Mouse (Mus musculus) granulocyte monocyte progenitor cell, adult 5-6 weeks (primary cell): Measurements from ENCODE around the gene Zfp366. TPM values are rescaled to one million over a fixed set of nuclear protein-coding genes. Genes with fewer than 3 reads are reported as not detected.

Experiments used
- ATAC-seq: replicated peaks from 2 replicates; pipeline ENCODE4 v1.8.0; 2016; ENCODE audit warnings: mild to moderate bottlenecking, moderate TSS enrichment, inconsistent platforms; ENCODE audit not compliant: poor library complexity, severe bottlenecking
- total RNA-seq, 2 experiments: library from RNA; stranded (forward) in 1 of 2; stranded (reverse) in 1 of 2; fragments of 200-712, 200-1000 nt in 1 of 2; fragments of >200 nt in 1 of 2; fragmentation: Nextera tagmentation in 1 of 2; gene quantifications; 2 replicates each; pipeline ENCODE4 v1.2.3; 2014 to 2017

Zfp366 gene
- total RNA-seq, 2 experiments from 2014 or later = not detected

DNA sequence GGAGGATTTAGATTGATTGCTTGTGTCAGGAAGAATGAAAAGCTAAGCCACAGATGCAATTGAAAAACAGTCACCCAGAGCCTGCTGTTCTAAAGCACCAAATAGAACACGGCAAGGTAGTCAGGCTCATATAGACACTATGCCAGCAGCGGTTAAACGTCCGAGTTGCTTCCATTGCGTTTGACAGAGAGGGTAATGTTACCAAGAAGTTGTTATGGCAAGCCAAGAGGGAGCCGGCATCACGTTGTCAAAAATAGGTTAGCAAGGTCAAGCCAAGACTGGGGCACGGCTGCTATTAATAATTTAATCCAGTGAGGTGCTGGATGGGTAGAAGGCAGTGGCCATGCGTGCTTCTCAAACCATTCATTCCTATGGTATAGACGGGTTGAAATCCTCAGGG, 950 bp downstream of the Zfp366 start:
- ATAC-seq = no peak

GRCm38 (mm10) chr13:99186138-99186853, 1.7 kb downstream of the Zfp366 start:
- no peak for ATAC-seq

GRCm38 (mm10) chr13:99186859-99187258, 2.2 kb downstream of the Zfp366 start:
- ATAC-seq = no peak

DNA sequence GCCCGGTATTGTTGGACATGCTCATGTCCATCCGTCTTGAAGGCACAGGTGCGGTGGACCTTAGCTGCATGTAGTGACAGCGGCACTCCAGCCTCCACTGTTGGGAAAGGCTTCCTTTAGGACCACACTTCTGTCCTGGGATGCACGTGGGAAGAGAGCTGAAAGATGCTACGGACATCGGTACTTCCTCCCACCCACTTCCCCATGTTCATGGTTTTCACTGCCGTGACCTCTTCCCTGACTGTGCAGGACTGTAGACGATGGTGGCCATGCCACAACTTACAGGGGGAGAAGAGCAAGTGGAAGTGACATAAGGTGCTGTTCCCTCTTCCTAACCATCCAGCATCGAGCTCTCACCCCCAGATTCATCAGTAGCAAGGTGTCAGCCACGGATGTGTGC, 2.8 kb downstream of the Zfp366 start:
- ATAC-seq = peak; percentile 62

GRCm38 (mm10) chr13:99188625-99189024, 4.0 kb downstream of the Zfp366 start:
- no peak for ATAC-seq

DNA sequence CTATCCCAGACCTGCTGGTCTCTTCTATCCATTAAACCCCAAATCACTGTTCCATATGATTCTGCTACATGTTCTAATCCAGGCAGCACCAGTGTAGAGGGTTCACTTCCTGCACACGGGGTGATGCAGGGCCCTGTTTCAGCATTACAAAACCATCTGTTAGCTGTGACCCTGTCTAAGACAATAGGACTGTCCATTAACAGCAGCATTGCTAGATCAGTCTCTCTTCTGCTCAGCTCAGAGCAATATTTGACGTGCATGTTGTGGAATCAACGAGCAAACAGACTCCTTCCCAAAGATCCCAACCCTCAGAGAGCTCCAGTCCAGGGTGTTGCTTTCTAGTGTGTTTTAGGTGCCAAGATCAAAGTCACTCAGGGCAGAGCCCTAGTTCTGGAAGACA, 5.0 kb downstream of the Zfp366 start:
- ATAC-seq = no peak

DNA sequence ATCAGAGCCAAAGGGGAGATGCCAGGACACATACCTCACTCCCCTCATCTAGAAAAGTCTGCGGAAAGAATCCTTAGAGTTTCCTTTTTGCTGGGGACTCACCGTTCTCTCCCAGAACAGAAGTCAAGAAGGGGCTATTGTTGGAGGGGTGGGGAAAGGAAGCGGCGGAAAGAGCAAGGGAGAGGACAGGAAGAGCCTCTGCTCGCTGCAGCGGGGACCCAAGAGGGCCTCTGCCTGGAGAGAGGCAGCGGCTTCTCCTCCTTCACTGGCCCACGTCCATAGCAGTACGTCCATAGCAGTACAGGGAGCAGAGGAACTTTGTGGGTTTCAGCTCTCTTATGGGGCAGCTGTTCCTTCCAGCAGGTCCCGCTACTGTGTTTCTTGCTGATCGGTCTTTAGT, 5.8 kb downstream of the Zfp366 start:
- ATAC-seq = peak; percentile 53

GRCm38 (mm10) chr13:99191063-99191462, 6.4 kb downstream of the Zfp366 start:
- no peak for ATAC-seq

DNA sequence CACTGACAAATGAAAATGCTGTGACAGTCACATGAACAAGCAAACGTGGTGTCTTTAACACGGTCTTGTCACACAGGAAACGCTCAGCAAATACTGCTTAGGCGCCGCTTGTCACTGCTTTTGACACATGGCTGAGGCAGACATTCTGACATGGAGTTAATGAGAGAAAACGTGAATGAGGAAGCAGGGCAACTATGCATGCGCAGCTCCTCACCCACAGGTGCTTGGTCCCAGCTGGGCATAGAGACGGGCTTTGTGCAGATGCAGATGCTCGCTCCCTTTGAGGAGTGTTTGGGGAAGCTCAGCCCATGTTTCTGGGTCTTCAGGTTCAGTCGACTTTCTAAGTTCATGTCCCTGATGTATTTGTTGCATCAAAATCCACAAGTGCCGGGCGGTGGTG, 11.7 kb downstream of the Zfp366 start:
- peak; percentile 53 for ATAC-seq

DNA sequence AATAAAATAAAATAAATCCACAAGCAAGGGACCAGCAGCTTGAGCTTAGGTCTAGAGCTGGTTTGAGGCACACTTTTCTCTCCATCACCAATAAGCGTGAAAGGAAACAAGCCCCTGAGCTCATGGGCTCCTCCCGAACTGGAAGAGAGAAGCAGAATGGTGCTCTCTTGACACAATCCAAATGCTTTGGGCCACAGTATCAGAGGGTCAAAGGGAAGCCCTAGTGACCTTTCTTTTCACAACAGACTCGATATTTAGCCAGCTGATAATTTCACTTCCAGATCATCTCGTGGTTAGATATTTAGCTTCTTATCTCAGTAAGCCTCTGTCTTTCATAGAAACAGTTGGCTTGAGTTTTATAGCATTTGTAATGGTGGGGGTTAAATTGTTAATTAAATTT, 12.2 kb downstream of the Zfp366 start:
- no peak for ATAC-seq

DNA sequence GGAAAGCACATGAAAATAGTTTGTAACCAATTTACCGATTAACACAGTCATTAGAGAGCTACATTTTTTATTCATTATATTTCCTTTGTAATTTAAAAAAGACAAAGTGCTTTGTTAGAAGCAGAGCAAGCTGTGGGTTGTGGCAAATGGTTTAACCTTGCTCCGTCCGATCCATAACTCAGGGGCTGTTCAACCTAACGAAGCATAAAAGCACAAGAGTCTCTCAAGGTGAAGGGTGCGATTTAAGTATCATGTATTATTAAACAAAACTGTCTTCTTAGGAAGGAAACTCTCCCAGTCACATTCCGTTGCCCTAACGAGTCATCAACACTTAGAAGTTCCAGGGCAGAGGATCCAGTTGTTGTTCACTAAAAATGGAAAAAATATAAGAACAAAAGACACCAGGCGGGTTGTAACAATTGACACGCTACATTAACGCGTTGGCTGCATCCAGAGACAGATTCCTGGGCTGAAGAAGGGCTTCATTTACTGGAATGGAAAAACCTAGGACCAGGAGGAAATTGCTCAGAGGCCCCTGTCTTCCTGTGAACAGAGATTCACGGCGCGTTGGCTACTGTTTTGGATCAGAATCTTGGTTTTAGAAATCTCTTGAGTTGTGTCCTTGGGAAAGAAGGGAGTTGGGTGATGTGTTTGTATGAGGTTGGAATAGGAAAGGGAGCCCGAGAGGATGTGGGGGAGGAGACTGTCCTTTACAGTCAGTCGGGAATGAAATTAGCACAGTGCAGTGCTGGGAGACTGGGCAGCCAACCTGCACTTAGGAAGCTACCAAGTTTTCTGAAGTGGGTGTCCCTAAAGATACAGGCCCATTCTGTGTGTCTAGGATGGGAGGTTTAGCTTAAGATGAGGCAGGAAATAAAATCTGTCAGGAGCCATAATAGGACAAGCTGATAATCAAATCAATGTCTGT, 17.3 kb downstream of the Zfp366 start:
- no peak for ATAC-seq

GRCm38 (mm10) chr13:99207214-99207613, 22.6 kb downstream of the Zfp366 start:
- ATAC-seq = no peak

- ATAC-seq = no peak
Measured at GRCm38 (mm10) chr13:99209859-99210258, 25.2 kb downstream of the Zfp366 start.

DNA sequence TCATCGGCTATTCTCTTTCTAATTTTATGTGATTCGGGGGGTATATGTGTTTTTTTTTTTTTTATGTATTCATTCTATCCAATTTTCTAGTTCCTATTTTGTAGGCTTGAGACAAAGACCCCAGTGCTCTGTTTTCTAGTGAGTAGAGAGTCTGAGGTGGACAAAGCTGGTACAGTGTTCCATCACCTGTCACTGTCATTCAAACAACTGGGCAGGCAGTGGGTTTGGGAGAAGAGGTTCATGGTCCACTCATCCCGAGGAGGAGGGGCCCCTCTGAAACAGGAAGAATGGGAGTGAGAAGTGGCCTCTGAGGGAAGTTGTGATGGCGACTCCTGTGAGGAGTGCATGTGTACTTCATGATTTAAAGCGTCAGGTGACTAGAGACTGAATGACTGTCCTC, 26.2 kb downstream of the Zfp366 start:
- no peak for ATAC-seq

- no peak for ATAC-seq
Measured at GRCm38 (mm10) chr13:99212976-99213375, 28.4 kb downstream of the Zfp366 start.

GRCm38 (mm10) chr13:99216005-99216404, 31.4 kb downstream of the Zfp366 start:
- no peak for ATAC-seq

DNA sequence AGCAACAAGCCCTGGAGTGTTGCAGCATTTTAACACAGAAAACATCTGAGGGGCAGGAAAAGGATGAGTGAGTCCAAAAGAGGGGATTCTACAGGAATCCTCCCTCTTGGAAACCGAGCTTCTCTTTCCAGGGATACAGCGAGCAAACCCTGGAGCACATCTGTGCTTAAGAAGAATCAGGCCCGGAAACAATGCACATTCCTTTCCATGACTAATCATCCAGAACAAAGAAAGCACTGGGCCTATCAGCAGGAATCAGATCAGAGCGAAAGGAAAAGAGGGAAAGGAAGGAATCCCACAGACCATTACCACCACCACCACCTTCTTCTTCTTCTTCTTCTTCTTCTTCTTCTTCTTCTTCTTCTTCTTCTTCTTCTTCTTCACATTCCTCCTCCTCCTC, 33.4 kb downstream of the Zfp366 start:
- ATAC-seq = no peak

DNA sequence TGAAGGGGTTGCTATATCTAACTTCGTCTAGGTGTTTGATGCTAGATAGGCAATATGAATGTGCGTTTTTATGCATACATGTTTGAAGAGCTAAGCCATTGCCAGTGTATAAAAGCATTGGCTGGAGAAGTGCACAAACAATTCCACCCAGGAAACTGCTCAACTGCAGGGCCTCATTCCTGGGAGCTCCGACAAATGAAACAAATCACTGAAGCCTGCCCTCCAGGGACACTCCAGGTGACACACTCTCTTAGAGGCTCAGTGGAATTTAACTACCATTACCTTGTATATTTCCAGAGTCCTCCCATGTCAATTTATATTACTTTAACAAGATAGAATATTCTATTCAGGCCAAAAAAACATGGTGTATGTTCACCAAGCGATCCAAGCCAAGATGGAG, 35.0 kb downstream of the Zfp366 start:
- ATAC-seq = no peak

DNA sequence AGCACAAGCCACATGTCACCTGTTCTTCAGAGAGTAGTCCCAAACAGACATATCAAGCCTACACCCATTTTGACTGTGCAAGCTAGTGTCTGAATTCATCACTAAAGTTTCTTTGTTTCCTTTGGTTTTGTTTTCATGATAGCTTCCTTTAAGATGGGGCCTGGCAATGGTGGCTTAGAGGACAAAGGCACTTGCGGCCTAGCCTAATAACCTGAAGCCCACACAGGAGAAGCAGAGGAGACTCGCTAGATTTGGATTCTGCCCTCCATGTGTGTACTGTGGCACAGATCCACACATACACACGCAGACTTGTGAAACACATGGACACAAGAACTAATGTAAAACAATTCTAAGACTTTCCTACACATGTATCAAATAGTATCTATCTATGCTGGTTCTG, 37.4 kb downstream of the Zfp366 start:
- no peak for ATAC-seq

GRCm38 (mm10) chr13:99222476-99222875, 37.9 kb downstream of the Zfp366 start:
- no peak for ATAC-seq

- ATAC-seq = no peak
Measured at GRCm38 (mm10) chr13:99223321-99223884, 38.8 kb downstream of the Zfp366 start.
